Mouse (Mus musculus): ENCODE results near the gene Elp6. TPM values are rescaled to one million over a fixed set of nuclear protein-coding genes. Genes with fewer than 3 reads are reported as not detected.

Gene Elp6
- polyA plus RNA-seq, 1 experiment from 2014 or later: 17.6 TPM

DNA sequence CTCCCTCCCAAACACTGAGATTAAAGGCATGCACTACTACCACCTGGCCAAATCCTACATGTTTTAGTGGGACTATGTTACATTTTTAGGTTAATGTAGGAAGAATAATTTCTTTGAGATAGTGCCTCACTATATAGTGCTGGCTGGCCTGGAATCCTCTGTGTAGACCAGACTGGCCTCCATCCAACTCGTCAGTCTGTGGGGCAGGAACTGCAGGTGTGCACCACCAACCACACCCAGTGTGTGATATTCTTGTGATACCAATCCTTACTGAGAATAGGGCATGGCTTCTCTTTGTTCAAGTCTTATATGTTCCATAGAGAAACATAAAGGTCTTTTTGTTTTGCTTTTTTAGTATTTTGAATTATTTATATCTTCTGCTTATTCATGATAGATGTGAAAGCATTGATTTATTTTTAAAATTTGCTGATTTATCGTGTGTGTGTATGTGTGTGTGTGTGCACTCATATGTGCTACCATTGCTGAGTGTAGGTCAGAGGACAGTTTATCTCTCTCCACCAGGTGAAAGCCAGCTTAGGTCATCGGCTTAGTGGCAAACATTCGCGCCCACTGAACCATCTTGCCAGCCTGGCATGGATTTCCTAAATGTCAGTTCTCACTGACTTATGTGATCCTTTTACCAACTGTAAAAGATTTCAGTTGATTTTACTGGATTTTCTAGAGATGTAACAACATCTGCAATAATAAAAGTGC lies 35.2 kb downstream of the Elp6 start:
- Histone ChIP-seq H3K4me2 (no peak overlapping the region), H3K4me3 (no peak overlapping the region), H3K9ac (no peak overlapping the region), H3K4me1 (peaks cover 21% of the 10 kb centered on the region), H3K27ac (replicated peaks) (no peak overlapping the region), H3K9me3 (no peaks in the 10 kb centered on the region), H3K36me3 (no peaks in the 10 kb centered on the region), H3K27me3 (replicated peaks) (no peaks in the 10 kb centered on the region)
- ATAC-seq (ENCODE audit: extremely low read depth, insufficient number of reproducible peaks, low FRiP score, low TSS enrichment): no peak
- WGBS: 81% methylated on average over 5 of the region's 5 CpGs

GRCm38 (mm10) chr9:110342008-110342407 lies 37.0 kb downstream of the Elp6 start:
- Histone ChIP-seq H3K9me3 (no peaks in the 10 kb centered on the region), H3K4me3 (no peak overlapping the region), H3K4me1 (peaks cover 21% of the 10 kb centered on the region), H3K27ac (replicated peaks) (no peak overlapping the region), H3K4me2 (no peak overlapping the region), H3K9ac (no peak overlapping the region), H3K27me3 (replicated peaks) (no peaks in the 10 kb centered on the region), H3K36me3 (no peaks in the 10 kb centered on the region)
- 69% methylated on average over 8 of the region's 8 CpGs for WGBS
- no peak for ATAC-seq (ENCODE audit: extremely low read depth, insufficient number of reproducible peaks, low FRiP score, low TSS enrichment)

- peaks cover 9% of the 10 kb centered on the region for H3K4me1 ChIP-seq
- no peak for ATAC-seq (ENCODE audit: extremely low read depth, insufficient number of reproducible peaks, low FRiP score, low TSS enrichment)
- WGBS: 67% methylated on average over 6 of the region's 6 CpGs
These were observed 38.8 kb downstream of the Elp6 start for GRCm38 (mm10) chr9:110343805-110344204.

DNA sequence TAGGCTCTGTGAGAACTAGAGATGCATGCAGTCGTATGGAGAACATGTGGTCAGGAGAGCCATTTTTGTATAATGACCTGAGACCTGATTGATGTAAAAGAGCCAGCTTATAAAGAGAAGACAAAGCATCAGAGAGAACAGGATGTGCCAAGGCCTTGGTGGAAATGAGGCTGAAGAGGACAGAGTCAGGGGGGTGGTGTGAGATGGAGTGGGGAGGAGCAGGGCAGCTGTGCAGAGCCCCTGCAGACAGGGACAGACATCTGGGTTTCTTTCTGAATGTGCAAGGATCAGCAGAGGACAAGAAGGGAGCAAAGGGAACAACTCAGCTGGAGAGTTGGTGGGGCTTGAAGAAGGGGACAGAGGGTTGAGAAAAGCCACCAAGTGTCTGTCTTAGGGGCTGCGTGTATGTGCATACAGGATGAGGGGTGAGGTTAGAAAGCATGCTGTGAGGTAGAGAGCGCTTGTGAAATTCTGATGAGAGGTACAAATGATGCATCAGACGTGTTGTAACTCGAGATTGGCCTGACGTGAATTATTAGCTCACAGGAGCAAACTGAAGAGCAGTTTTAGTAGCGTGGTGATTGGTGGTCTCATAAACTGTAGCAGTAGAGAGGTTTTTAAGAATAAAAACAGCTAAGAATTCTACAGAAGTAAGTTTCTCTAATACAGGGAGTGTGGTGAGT lies 40.2 kb downstream of the Elp6 start:
- H3K27ac ChIP-seq (replicated peaks): no peak overlapping the region
- 75% methylated on average over 7 of the region's 7 CpGs for WGBS
- H3K9me3 ChIP-seq: no peaks in the 10 kb centered on the region
- H3K9ac ChIP-seq: 0 out of 2 replicates have a peak overlapping the region, but pooled peaks have one; percentile 8
- H3K4me2 ChIP-seq: no peak overlapping the region
- H3K27me3 ChIP-seq (replicated peaks): no peaks in the 10 kb centered on the region
- H3K36me3 ChIP-seq: no peaks in the 10 kb centered on the region
- no peak overlapping the region for H3K4me3 ChIP-seq
- peaks cover 11% of the 10 kb centered on the region; the same call in 1 of the 2 replicates for H3K4me1 ChIP-seq
- ATAC-seq (ENCODE audit: extremely low read depth, insufficient number of reproducible peaks, low FRiP score, low TSS enrichment): no peak

More at GRCm38 (mm10) chr9:110343805-110344204, 38.8 kb downstream of the Elp6 start:
- H3K4me3 ChIP-seq: no peak overlapping the region
- no peaks in the 10 kb centered on the region for H3K36me3 ChIP-seq
- no peak overlapping the region for H3K27ac ChIP-seq (replicated peaks)
- H3K27me3 ChIP-seq (replicated peaks): no peaks in the 10 kb centered on the region
- no peaks in the 10 kb centered on the region for H3K9me3 ChIP-seq
- no peak overlapping the region for H3K4me2 ChIP-seq
- no peak overlapping the region for H3K9ac ChIP-seq

DNA sequence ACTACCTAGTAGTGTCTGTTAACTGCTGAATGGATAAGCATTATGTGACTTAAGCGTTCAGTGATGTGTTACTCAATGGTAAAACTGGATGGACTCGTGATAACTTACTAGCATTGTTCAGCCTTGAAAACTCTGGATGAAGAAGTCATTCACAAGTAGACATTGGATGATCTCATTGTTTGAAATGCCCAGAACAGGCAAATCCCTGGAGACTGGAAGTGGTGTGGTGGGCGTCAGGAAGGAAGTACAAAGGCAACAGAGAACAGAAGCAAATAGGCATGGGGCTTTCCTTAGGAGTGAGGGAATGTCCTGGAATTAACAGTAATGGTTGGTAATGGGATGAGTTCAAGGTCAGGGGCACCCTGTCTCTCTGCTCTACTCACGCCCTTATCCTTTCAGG lies 43.9 kb downstream of the Elp6 start:
- WGBS: 52% methylated on average over 4 of the region's 4 CpGs
- H3K4me1 ChIP-seq: peaks cover 25% of the 10 kb centered on the region
- H3K9ac ChIP-seq: no peak overlapping the region
- H3K27ac ChIP-seq (replicated peaks): no peak overlapping the region
- no peak overlapping the region for H3K4me3 ChIP-seq
- no peaks in the 10 kb centered on the region for H3K9me3 ChIP-seq
- no peaks in the 10 kb centered on the region for H3K27me3 ChIP-seq (replicated peaks)
- ATAC-seq (ENCODE audit: extremely low read depth, insufficient number of reproducible peaks, low FRiP score, low TSS enrichment): no peak
- H3K4me2 ChIP-seq: no peak overlapping the region
- H3K36me3 ChIP-seq: peaks cover 6% of the 10 kb centered on the region; the same call in 1 of the 2 replicates

- no peaks in the 10 kb centered on the region for H3K9me3 ChIP-seq
- H3K36me3 ChIP-seq: peaks cover 15% of the 10 kb centered on the region; the same call in 1 of the 2 replicates
- H3K4me1 ChIP-seq: peaks cover 27% of the 10 kb centered on the region
- H3K4me2 ChIP-seq: no peak overlapping the region
- no peak overlapping the region for H3K27ac ChIP-seq (replicated peaks)
- WGBS: 86% methylated on average over 5 of the region's 5 CpGs
- H3K27me3 ChIP-seq (replicated peaks): no peaks in the 10 kb centered on the region
- no peak for ATAC-seq (ENCODE audit: extremely low read depth, insufficient number of reproducible peaks, low FRiP score, low TSS enrichment)
- no peak overlapping the region for H3K9ac ChIP-seq
- no peak overlapping the region for H3K4me3 ChIP-seq
These were observed 45.2 kb downstream of the Elp6 start for GRCm38 (mm10) chr9:110350188-110350587.

DNA sequence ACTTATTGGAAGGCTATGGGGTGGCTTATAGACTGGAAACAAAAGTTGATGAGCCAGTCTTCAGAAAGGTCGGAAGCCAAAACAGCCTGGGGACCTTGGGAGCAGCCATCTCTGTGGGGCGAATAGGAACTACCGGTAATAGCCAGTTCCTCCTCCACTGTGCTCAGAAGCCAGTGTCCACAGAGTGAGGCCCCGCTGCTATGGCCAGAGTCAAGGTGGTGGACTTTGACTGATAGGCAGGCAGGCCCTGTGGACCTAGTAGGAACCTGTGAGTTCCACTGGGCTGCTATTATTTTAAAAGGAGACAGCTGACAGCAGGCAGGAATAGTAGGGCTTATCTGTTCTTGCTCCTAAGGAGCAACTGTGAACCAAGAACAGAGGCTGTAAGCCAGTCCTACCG lies 45.6 kb downstream of the Elp6 start:
- no peak overlapping the region for H3K4me3 ChIP-seq
- H3K27me3 ChIP-seq (replicated peaks): no peaks in the 10 kb centered on the region
- peaks cover 15% of the 10 kb centered on the region; the same call in 1 of the 2 replicates for H3K36me3 ChIP-seq
- H3K27ac ChIP-seq (replicated peaks): no peak overlapping the region
- no peak overlapping the region for H3K4me2 ChIP-seq
- H3K4me1 ChIP-seq: peaks cover 31% of the 10 kb centered on the region
- no peaks in the 10 kb centered on the region for H3K9me3 ChIP-seq
- H3K9ac ChIP-seq: no peak overlapping the region
- WGBS: 76% methylated on average over 5 of the region's 5 CpGs
- ATAC-seq (ENCODE audit: extremely low read depth, insufficient number of reproducible peaks, low FRiP score, low TSS enrichment): no peak

DNA sequence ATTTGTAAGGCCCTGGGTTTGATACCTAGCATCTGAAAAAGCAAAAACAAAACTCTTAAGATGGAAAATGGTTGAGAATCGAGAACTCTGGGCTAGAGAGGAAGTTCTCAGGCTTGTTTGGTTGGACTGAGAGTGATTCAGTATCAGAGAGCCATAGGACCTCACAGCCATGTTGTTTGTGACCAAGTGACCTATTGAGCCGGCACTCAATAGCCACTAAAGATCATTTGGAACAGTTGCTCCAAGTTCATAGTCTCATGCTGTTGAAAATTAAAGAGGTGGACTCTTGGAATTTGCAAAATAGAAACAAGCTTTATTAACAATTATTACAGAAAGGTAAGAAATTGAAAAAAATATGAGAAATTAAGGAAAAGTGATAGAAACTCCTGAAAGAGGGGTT lies 46.4 kb downstream of the Elp6 start:
- Histone ChIP-seq H3K4me3 (no peak overlapping the region), H3K9ac (no peak overlapping the region), H3K4me1 (peaks cover 36% of the 10 kb centered on the region), H3K4me2 (no peak overlapping the region), H3K27me3 (replicated peaks) (no peaks in the 10 kb centered on the region), H3K9me3 (no peaks in the 10 kb centered on the region), H3K27ac (replicated peaks) (no peak overlapping the region), H3K36me3 (peaks cover 15% of the 10 kb centered on the region; the same call in 1 of the 2 replicates)
- WGBS: 74% methylated on average over 2 of the region's 2 CpGs
- no peak for ATAC-seq (ENCODE audit: extremely low read depth, insufficient number of reproducible peaks, low FRiP score, low TSS enrichment)

DNA sequence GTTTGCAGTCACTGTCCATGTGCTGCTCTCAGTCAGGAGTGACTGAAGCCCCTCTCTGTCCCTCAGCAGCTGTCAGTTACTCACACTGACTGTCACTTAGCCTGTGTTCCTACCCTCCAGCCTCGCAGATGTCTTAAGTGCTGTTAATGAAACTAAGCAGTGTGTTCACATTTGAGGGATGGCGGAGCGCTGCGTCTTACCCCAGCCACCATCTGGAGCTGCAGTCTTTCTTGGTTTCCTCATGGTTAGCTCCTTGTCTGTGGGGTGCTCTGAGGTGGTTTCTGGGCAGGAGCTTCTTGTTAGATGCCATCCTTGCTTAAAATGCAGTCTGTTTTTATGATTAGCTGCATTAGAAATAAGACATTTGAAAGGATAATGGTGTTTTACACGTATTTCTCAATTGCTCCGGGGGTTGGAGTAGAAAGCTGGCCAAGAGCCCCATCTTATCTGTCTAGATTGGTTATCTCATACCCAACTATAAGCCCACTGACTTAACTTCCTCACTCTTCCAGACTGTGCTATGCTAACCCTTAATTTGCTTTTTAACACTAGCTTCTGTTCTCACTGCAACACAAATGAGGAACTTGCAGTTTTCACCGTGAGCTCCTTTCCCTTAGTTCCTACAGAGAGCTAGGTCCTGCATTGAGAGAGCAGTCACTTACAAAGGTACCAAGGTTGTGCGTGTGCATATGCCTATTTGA lies 47.1 kb downstream of the Elp6 start:
- H3K4me2 ChIP-seq: no peak overlapping the region
- ATAC-seq (ENCODE audit: extremely low read depth, insufficient number of reproducible peaks, low FRiP score, low TSS enrichment): no peak
- H3K4me3 ChIP-seq: no peak overlapping the region
- no peak overlapping the region; the same call in 1 of the 2 replicates for H3K9ac ChIP-seq
- peaks cover 15% of the 10 kb centered on the region; the same call in 1 of the 2 replicates for H3K36me3 ChIP-seq
- no peaks in the 10 kb centered on the region for H3K27me3 ChIP-seq (replicated peaks)
- no peaks in the 10 kb centered on the region for H3K9me3 ChIP-seq
- H3K4me1 ChIP-seq: peaks cover 36% of the 10 kb centered on the region
- 68% methylated on average over 8 of the region's 8 CpGs for WGBS
- no peak overlapping the region for H3K27ac ChIP-seq (replicated peaks)

DNA sequence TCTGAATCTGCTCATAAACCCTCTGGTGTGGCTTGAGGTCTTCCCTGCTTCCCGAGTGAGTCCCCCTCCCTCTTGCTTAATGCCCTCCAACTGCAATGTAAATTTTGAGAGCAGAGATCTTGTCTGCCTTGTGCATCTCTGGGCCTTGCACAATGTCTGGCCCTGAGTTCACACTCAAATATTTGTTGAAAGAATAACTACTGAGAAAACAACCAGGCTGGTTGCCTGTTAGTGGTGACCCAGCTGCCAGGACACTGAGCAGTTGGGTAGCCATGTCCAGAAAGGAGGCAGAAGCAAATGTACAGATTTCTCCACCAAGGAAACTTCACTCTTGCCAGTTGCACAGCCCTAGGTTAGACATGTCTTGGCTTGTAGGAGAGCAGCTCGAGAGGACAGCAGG lies 53.4 kb downstream of the Elp6 start:
- Histone ChIP-seq H3K4me3 (no peak overlapping the region), H3K4me1 (peaks cover 15% of the 10 kb centered on the region), H3K9me3 (no peaks in the 10 kb centered on the region), H3K27me3 (replicated peaks) (no peaks in the 10 kb centered on the region), H3K27ac (replicated peaks) (no peak overlapping the region), H3K4me2 (no peak overlapping the region), H3K36me3 (peaks cover 28% of the 10 kb centered on the region), H3K9ac (no peak overlapping the region)
- 73% methylated on average over 2 of the region's 2 CpGs for WGBS
- ATAC-seq (ENCODE audit: extremely low read depth, insufficient number of reproducible peaks, low FRiP score, low TSS enrichment): no peak

- no peak for ATAC-seq (ENCODE audit: extremely low read depth, insufficient number of reproducible peaks, low FRiP score, low TSS enrichment)
- WGBS: 65% methylated on average over 12 of the region's 12 CpGs
- peaks cover 35% of the 10 kb centered on the region for H3K36me3 ChIP-seq
- H3K9me3 ChIP-seq: no peaks in the 10 kb centered on the region
- no peaks in the 10 kb centered on the region for H3K27me3 ChIP-seq (replicated peaks)
- H3K4me1 ChIP-seq: 0 out of 2 replicates have a peak, but pooled peaks cover 3% of the 10 kb centered on the region
- no peak overlapping the region for H3K27ac ChIP-seq (replicated peaks)
- H3K4me3 ChIP-seq: no peak overlapping the region
- H3K9ac ChIP-seq: no peak overlapping the region
- H3K4me2 ChIP-seq: no peak overlapping the region
These were observed 56.3 kb downstream of the Elp6 start for GRCm38 (mm10) chr9:110361299-110361698.
